Mouse (Mus musculus) cerebellum, adult 9-11 months (tissue): ENCODE measurements around the gene Themis.

Experiments
- DNase-seq: peaks from one replicate; pipeline ENCODE4 v3.0.0; 2022

Gene Themis

GRCm38 (mm10) chr10:28811928-28812570 lies 143.9 kb downstream of the Themis start:
- DNase-seq, result no peak

GRCm38 (mm10) chr10:28812571-28812936 lies 144.4 kb downstream of the Themis start:
- DNase-seq, result no peak

- no peak for DNase-seq
Measured at GRCm38 (mm10) chr10:28816160-28816559, 148.0 kb downstream of the Themis start.

- DNase-seq, result no peak
Measured at GRCm38 (mm10) chr10:28822320-28822719, 154.2 kb downstream of the Themis start.

GRCm38 (mm10) chr10:28842605-28843004 lies 174.4 kb downstream of the Themis start:
- no peak for DNase-seq

GRCm38 (mm10) chr10:28843755-28844717 lies 175.9 kb downstream of the Themis start:
- peak; percentile 25 for DNase-seq

GRCm38 (mm10) chr10:28856154-28856553 lies 188.0 kb downstream of the Themis start:
- no peak for DNase-seq

- no peak for DNase-seq
Measured at GRCm38 (mm10) chr10:28870580-28871354, 202.6 kb downstream of the Themis start.

GRCm38 (mm10) chr10:28874605-28875004 lies 206.4 kb downstream of the Themis start:
- DNase-seq, result no peak

- no peak for DNase-seq
Measured at GRCm38 (mm10) chr10:28887643-28888042, 219.5 kb downstream of the Themis start.

- no peak for DNase-seq
Measured at GRCm38 (mm10) chr10:28890886-28891285, 222.7 kb downstream of the Themis start.

GRCm38 (mm10) chr10:28898351-28898750 lies 230.2 kb downstream of the Themis start:
- DNase-seq, result no peak
